Mouse (Mus musculus) adrenal gland, postnatal 36 days (tissue): ENCODE measurements around the gene Slc22a21. TPM values are rescaled to one million over a fixed set of nuclear protein-coding genes. Genes with fewer than 3 reads are reported as not detected.
A peak's percentile ranks its signal among the peaks of the same experiment; 100 is the strongest.

Experiments used
- DNase-seq, 2 experiments: peaks; one replicate each; pipeline ENCODE4 v3.0.0; 2021; ENCODE audit warnings: mixed read lengths in 1 of 2
- total RNA-seq, 2 experiments: library from RNA; stranded (reverse); gene quantifications; 2 replicates each; pipeline ENCODE4 v1.2.3; 2021

Slc22a21 gene
- total RNA-seq, 2 experiments from 2014 or later: 5.5 to 5.7 TPM

- peak; percentile 17 to 55 for DNase-seq
These were observed 76.2 kb downstream of the Slc22a21 start for GRCm38 (mm10) chr11:53903781-53904533.

GRCm38 (mm10) chr11:53902741-53903140 lies 77.4 kb downstream of the Slc22a21 start:
- no peak for DNase-seq

- no peak for DNase-seq
These were observed 79.1 kb downstream of the Slc22a21 start for GRCm38 (mm10) chr11:53900991-53901390.

GRCm38 (mm10) chr11:53899981-53900380 lies 80.2 kb downstream of the Slc22a21 start:
- no peak for DNase-seq

Other genes with a start within 250 kb of the Slc22a21 start
- 10 to 100 TPM; 24.3 to 26.0 TPM for gene Irf1, start 210.3 kb downstream of the Slc22a21 start, total RNA-seq
- gene Gm17334, start 207.1 kb downstream of the Slc22a21 start, total RNA-seq: 1 to 10 TPM in 1 of 2 experiments, not detected in 1; 1.1 TPM
- 1 to 10 TPM; 5.2 to 7.5 TPM for gene Gm12216, start 121.1 kb downstream of the Slc22a21 start, total RNA-seq
- 10 to 100 TPM; 41.2 to 41.8 TPM for gene Slc22a5, start 88.7 kb downstream of the Slc22a21 start, total RNA-seq
- gene Slc22a4, start 47.8 kb upstream of the Slc22a21 start, total RNA-seq: 1 to 10 TPM; 4.3 to 8.2 TPM
- gene Pdlim4, start 88.7 kb upstream of the Slc22a21 start, total RNA-seq: 10 to 100 TPM in 1 of 2 experiments, 1 to 10 TPM in 1; 6.5 to 29.5 TPM
- 10 to 100 TPM; 29.2 to 41.5 TPM for gene P4ha2, start 119.8 kb upstream of the Slc22a21 start, total RNA-seq